Mouse (Mus musculus) cerebellum, adult 9-10 months (tissue): ENCODE data around the gene Lzts2.

Experiments
- DNase-seq: peaks from one replicate; pipeline ENCODE4 v3.0.0; 2022

The Lzts2 gene

DNA sequence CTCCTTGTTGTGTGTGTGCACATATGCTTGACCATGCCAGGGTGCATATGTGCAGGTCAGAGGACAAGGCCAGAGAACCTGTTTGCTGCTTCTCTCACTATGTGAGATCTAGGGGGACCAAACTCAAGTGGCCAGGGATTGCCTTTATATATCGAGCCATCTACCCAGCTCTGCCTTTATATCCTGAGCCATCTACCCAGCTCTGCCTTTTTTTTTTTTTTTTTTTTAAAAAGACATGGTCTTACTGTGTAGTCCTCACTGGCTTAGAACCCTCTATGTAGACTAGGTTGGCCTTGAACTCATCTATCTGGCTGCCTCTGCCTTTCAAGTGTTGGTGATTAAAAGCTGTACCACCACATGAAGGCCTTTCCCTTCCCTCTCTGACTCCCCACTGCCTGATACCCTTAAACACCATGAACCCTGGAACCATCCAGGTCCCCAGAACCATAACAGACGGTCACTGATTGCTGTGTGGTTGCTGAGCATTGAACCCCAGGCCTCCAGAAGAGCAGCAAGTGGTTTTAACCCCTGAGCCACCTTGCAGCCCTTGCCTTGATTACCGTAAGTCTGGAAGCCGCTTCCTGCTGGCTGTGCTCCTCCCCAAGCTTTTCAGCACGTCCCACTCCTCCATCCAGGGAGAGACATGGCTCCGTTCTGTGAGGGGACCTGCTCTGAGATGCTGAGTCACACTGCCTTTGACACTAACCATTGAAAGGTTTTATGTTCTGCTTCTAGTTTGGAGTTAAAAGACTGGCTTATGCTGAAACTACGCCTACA, 10.3 kb upstream of the Lzts2 start:
- no peak for DNase-seq

- DNase-seq = no peak
Measured at GRCm38 (mm10) chr19:45005444-45005843, 8.8 kb upstream of the Lzts2 start, which contains the start of gene Twnk. Gene Twnk, plus strand, starts transcription at chr19:45005663.

- DNase-seq = peak; percentile 95
Measured at GRCm38 (mm10) chr19:45005957-45006712, 8.1 kb upstream of the Lzts2 start, which contains the start of gene Mrpl43. Gene Mrpl43, minus strand, starts transcription at chr19:45006442.

GRCm38 (mm10) chr19:45007021-45007420, 7.2 kb upstream of the Lzts2 start:
- DNase-seq = no peak

GRCm38 (mm10) chr19:45007425-45008191, 6.6 kb upstream of the Lzts2 start:
- DNase-seq = no peak

GRCm38 (mm10) chr19:45010646-45011045, 3.6 kb upstream of the Lzts2 start:
- no peak for DNase-seq

GRCm38 (mm10) chr19:45012219-45012618, 2.0 kb upstream of the Lzts2 start:
- no peak for DNase-seq

GRCm38 (mm10) chr19:45012636-45013035, 1.6 kb upstream of the Lzts2 start:
- peak; percentile 75 for DNase-seq

DNA sequence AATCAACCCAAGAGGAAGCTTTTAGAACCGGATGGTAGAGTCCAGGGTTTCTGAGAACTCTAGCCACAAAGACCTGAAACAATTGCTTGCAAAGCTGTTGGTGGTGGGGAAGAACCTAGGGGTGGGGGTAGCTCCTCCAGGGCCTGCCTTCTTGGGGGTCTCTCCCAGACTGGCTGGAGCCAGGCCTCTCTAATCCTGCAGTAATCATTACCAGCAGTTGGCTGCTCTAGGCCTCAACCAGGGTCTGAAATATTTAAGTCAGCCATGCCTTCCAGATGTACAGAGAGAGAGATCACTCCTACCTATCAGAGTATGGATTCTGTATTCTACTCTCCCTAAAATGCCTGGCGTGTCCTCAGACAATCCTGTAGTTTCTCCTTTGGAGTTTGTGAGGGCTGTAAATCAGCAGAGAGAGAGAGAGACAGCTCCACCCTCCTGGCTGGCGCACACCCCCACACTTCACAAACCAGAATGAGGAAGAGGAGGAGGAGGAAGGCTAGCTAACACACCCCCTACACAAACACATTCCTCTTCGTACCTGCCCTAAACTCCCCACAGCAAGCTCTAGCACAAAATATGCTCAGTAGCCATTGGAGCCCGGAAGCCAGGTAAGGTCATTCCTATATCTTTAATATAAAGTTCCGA, 511 bp upstream of the Lzts2 start:
- no peak for DNase-seq

- DNase-seq = peak; percentile 78
Measured at GRCm38 (mm10) chr19:45014981-45015402, 778 bp downstream of the Lzts2 start.

- DNase-seq = peak; percentile 82
Measured at GRCm38 (mm10) chr19:45015518-45016281, 1.5 kb downstream of the Lzts2 start.

GRCm38 (mm10) chr19:45016341-45017215, 2.4 kb downstream of the Lzts2 start:
- peak; percentile 89 for DNase-seq

GRCm38 (mm10) chr19:45017216-45017771, 3.1 kb downstream of the Lzts2 start:
- peak; percentile 89 for DNase-seq

DNA sequence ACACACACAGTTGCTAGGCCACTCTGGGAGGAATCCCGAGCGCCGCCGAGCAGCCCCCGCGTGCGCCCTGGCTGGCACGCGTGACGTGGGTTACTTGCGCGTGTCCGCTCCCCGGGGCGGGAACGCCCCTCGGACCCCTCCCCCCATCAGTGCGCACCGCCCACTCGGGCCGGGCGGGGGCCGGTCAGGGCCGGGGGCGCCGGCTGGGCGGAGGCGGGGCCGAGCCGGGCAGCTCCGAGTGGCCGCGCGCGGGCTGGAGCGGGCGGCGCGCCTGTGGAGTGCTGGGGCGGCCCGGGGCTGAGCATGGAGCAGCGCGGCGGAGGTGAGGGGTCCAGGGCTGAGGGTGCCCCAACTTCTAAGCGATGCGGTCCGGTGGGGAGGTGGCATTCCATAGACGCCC, 3.7 kb downstream of the Lzts2 start:
- DNase-seq = peak; percentile 84

DNA sequence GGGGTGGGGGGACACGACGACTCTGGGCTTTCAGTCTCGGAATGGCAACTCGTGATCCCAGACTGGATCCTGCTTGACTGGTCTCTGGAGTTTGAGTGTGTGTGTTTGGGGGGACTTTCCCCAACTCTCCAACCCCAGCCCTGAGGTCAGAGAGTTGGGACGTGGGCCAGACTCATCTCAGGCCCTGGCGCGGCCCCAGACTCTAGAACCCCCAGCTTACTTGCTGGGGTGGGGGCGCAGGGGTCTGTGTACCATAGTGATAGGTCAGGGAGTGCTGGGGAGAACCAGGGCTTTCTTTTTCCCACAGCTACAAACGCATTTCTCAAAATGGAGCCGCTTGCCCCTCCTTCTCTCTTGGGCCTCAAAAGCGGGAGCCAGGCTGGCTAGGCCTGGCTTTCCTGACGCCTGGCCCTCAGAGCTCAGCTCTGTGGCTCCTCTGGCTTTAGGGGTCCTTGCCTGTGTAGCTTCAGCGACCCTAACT, 4.2 kb downstream of the Lzts2 start:
- peak; percentile 75 for DNase-seq

DNA sequence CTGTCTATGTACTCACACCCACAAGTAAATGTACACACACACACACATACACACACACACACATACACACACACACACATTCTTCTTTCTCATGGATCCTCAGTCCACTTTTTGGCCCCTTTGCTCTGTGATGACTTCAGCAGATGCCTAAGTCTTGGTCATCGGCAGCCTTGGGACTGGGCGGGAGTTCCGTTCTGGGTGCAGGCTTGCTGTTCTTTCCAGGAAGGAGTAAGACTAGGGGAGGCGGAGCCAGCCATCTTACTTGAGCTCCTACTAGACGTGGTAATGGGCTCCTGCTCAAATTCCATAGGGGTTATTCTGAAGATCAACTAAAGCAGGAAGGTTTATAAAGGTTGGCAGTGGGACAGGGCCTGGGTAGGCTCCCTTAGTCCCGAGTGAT, 6.1 kb downstream of the Lzts2 start:
- DNase-seq = no peak

- no peak for DNase-seq
Measured at GRCm38 (mm10) chr19:45021362-45021761, 7.1 kb downstream of the Lzts2 start.

DNA sequence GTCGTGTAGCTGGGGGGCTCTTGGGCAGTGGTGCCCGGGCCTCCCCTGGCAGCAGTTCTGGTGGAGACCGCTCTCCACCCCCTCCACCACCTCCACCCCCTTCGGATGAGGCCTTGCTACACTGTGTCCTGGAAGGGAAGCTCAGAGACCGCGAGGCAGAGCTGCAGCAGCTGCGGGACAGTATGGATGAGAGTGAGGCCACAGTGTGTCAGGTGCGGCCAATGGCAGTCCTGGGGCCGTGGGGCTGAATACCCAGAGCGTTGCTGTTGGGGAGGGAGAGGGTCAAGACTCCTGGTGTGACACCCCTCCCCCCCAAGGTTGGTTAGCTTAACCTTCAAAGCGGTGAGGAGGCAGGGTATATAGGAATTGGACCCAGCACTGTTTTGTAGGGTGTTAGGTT, 9.8 kb downstream of the Lzts2 start:
- DNase-seq = no peak

- no peak for DNase-seq
Measured at GRCm38 (mm10) chr19:45024775-45025174, 10.6 kb downstream of the Lzts2 start.

DNA sequence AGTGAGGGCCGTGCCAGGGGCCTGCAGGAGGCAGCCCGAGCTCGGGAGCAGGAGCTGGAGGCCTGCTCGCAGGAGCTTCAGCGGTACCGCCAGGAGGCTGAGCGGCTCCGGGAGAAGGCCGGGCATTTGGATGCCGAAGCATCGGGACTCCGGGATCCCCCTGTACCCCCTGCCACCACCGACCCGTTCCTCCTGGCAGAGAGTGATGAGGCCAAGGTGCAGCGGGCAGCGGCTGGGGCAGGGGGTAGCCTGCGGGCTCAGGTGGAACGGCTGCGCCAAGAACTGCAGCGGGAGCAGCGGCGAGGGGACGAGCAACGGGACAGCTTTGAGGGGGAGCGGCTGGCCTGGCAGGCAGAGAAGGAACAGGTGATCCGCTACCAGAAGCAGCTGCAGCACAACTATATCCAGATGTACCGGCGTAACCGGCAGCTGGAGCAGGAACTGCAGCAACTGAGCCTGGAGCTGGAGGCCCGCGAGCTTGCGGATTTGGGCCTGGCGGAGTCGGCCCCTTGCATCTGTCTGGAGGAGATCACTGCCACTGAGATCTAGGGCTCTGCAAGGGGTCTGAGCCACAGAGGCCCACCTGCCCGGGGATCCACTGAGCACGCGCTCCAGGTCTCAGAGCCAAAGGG, 11.8 kb downstream of the Lzts2 start:
- DNase-seq = no peak
